Mouse (Mus musculus) CH12.LX (cell line): ENCODE data around the gene Nav1. TPM values are rescaled to one million over a fixed set of nuclear protein-coding genes. Genes with fewer than 3 reads are reported as not detected.

Experiments used
- DNase-seq: peaks from one replicate; pipeline ENCODE4 v3.0.0-alpha.2; 2013; ENCODE audit errors: extremely low read depth
- H3K27ac ChIP-seq: 2 replicates; pipeline ENCODE4 v1.5.1; 2012; ENCODE audit warnings: low read depth, mild to moderate bottlenecking, control low read depth, moderate library complexity; ENCODE audit not compliant: insufficient read depth
- H3K27me3 ChIP-seq: replicated peaks from 2 replicates; pipeline ENCODE3; 2012; ENCODE audit warnings: inconsistent platforms
- H3K36me3 ChIP-seq, 2 experiments: replicated peaks in 1 of 2; 2 replicates each; pipeline versions ENCODE3 to v1.6.1; 2012; ENCODE audit warnings: inconsistent platforms in 1 of 2, low read length in 1 of 2, mild to moderate bottlenecking in 1 of 2, mixed read lengths in 1 of 2, moderate library complexity in 1 of 2; ENCODE audit not compliant: control insufficient read depth in 1 of 2, insufficient read depth in 1 of 2
- H3K4me1 ChIP-seq, 2 experiments: 2 replicates each; pipeline ENCODE4 v1.6.1; 2012; ENCODE audit warnings: inconsistent platforms in 1 of 2, moderate library complexity in 1 of 2; ENCODE audit not compliant: insufficient read depth in 2 of 2, control insufficient read depth in 1 of 2
- H3K4me2 ChIP-seq: 2 replicates; pipeline ENCODE4 v1.6.1; 2012; ENCODE audit warnings: low read depth, mild to moderate bottlenecking, control low read depth; ENCODE audit not compliant: poor library complexity, insufficient read depth, severe bottlenecking
- H3K4me3 ChIP-seq, 3 experiments: fragments of 150-350 bp in 1 of 3; sonication (generic) in 1 of 3; replicated peaks in 1 of 3; 2 replicates each; pipeline versions ENCODE3 to v1.5.1; 2011 to 2012; ENCODE audit warnings: low read depth in 2 of 3, low read length in 2 of 3, mild to moderate bottlenecking in 2 of 3, moderate library complexity in 2 of 3, control low read depth in 1 of 3, improper control_type of control experiment in 1 of 3, inconsistent platforms in 1 of 3, mixed read lengths in 1 of 3; ENCODE audit not compliant: poor library complexity in 1 of 3
- H3K79me2 ChIP-seq: replicated peaks from 2 replicates; pipeline ENCODE4 v1.6.1; 2012; ENCODE audit warnings: mild to moderate bottlenecking, moderate library complexity; ENCODE audit not compliant: control insufficient read depth, poor library complexity, insufficient read depth, severe bottlenecking; ENCODE audit errors: extremely low read depth
- H3K9ac ChIP-seq: 2 replicates; pipeline ENCODE4 v1.6.1; 2012; ENCODE audit warnings: low read depth, mild to moderate bottlenecking, control low read depth, moderate library complexity; ENCODE audit not compliant: insufficient read depth
- H3K9me3 ChIP-seq: replicated peaks from 2 replicates; pipeline ENCODE3; 2012; ENCODE audit warnings: low read length, inconsistent platforms, mixed read lengths
- CHD1 ChIP-seq: IDR thresholded peaks from 2 replicates; pipeline ENCODE4 v1.6.1; 2012; ENCODE audit warnings: low read depth, low read length, improper control_type of control experiment, inconsistent platforms
- CHD2 ChIP-seq: IDR thresholded peaks from 2 replicates; pipeline ENCODE4 v1.6.1; 2011; ENCODE audit warnings: low read length, improper control_type of control experiment
- CTCF ChIP-seq, 2 experiments: IDR thresholded peaks in 1 of 2; conservative IDR thresholded peaks in 1 of 2; 2 replicates each; pipeline ENCODE4 v1.5.1; 2011 to 2012; ENCODE audit warnings: low read depth in 2 of 2, low read length in 2 of 2, improper control_type of control experiment in 1 of 2, inconsistent platforms in 1 of 2, mild to moderate bottlenecking in 1 of 2, moderate library complexity in 1 of 2
- E2F4 ChIP-seq: IDR thresholded peaks from 2 replicates; pipeline ENCODE4 v1.6.1; 2011; ENCODE audit warnings: low read depth, low read length, improper control_type of control experiment; ENCODE audit not compliant: insufficient replicate concordance
- ETS1 ChIP-seq: conservative IDR thresholded peaks from 2 replicates; pipeline ENCODE4 v1.6.1; 2012; ENCODE audit warnings: low read depth, mild to moderate bottlenecking, inconsistent platforms, low read length, improper control_type of control experiment, moderate library complexity
- HCFC1 ChIP-seq: IDR thresholded peaks from 2 replicates; pipeline ENCODE4 v1.6.1; 2012; ENCODE audit warnings: low read depth, mild to moderate bottlenecking, inconsistent platforms, low read length, improper control_type of control experiment
- IRF4 ChIP-seq: IDR thresholded peaks from 2 replicates; pipeline ENCODE4 v1.6.1; 2014; ENCODE audit warnings: low read depth, mild to moderate bottlenecking, inconsistent platforms, low read length, improper control_type of control experiment
- JUND ChIP-seq: conservative IDR thresholded peaks from 2 replicates; pipeline ENCODE4 v1.6.1; 2011; ENCODE audit warnings: low read depth, low read length, improper control_type of control experiment
- KAT2A ChIP-seq: IDR thresholded peaks from 2 replicates; pipeline ENCODE4 v1.6.1; 2012; ENCODE audit warnings: low read length, improper control_type of control experiment, inconsistent platforms; ENCODE audit not compliant: insufficient replicate concordance
- PAX5 ChIP-seq: IDR thresholded peaks from 2 replicates; pipeline ENCODE4 v1.6.1; 2012; ENCODE audit warnings: low read length, inconsistent platforms, mixed read lengths
- POLR2A ChIP-seq: IDR thresholded peaks from 2 replicates; pipeline ENCODE4 v1.6.1; 2011; ENCODE audit warnings: low read depth, mild to moderate bottlenecking, improper control_type of control experiment, low read length
- POLR2AphosphoS2 ChIP-seq: IDR thresholded peaks from 2 replicates; pipeline ENCODE4 v1.6.1; 2011; ENCODE audit warnings: low read depth, low read length, improper control_type of control experiment
- RAD21 ChIP-seq: IDR thresholded peaks from 2 replicates; pipeline ENCODE4 v1.6.1; 2011; ENCODE audit warnings: low read depth, mild to moderate bottlenecking, low read length, improper control_type of control experiment, moderate library complexity
- SMC3 ChIP-seq: IDR thresholded peaks from 2 replicates; pipeline ENCODE4 v1.6.1; 2011; ENCODE audit warnings: low read depth, low read length, improper control_type of control experiment
- TCF12 ChIP-seq: IDR thresholded peaks from 2 replicates; pipeline ENCODE4 v1.6.1; 2014; ENCODE audit warnings: low read depth, mild to moderate bottlenecking, inconsistent platforms, low read length, improper control_type of control experiment
- USF1 ChIP-seq: IDR thresholded peaks from 2 replicates; pipeline ENCODE4 v1.6.1; 2014; ENCODE audit warnings: low read depth, mild to moderate bottlenecking, inconsistent platforms, low read length, improper control_type of control experiment
- ZC3H11A ChIP-seq: IDR thresholded peaks from 2 replicates; pipeline ENCODE4 v1.6.1; 2012; ENCODE audit warnings: low read depth, mild to moderate bottlenecking, inconsistent platforms, low read length, improper control_type of control experiment
- dilution Hi-C: fragments of 300-500 bp; cut with MboI; formaldehyde crosslinking; loops from 2 replicates; pipeline ENCODE4 v1.14.3; 2020; ENCODE audit warnings: low sequenced_read_pairs; ENCODE audit not compliant: extremely low pct_unique_long_range_greater_than_20kb, extremely low pct_ligation_motif_present
- in situ Hi-C: fragments of 300-500 bp; cut with MboI; formaldehyde crosslinking; loops from 3 replicates; pipeline ENCODE4 v1.14.3; 2019; ENCODE audit warnings: low sequenced_read_pairs, low pct_ligation_motif_present, low pct_unique_long_range_greater_than_20kb, mixed read lengths
- polyA plus RNA-seq: library from polyadenylated mRNA; unstranded; fragments of >175 nt; gene quantifications from 2 replicates; pipeline ENCODE4 v1.2.1, GENCODE M21; 2012; ENCODE audit warnings: low read depth; ENCODE audit not compliant: insufficient read length
- total RNA-seq, 2 experiments: library from RNA; depleted of rRNA; stranded (reverse); fragments of 300-350 nt in 1 of 2; fragments of >200 nt in 1 of 2; gene quantifications; 2 replicates each; pipeline ENCODE4 v1.2.3; 2012 to 2014

Gene Nav1
- total and polyA plus RNA-seq, 3 experiments, result 0.21 to 0.56 TPM; not detected in 1

DNA sequence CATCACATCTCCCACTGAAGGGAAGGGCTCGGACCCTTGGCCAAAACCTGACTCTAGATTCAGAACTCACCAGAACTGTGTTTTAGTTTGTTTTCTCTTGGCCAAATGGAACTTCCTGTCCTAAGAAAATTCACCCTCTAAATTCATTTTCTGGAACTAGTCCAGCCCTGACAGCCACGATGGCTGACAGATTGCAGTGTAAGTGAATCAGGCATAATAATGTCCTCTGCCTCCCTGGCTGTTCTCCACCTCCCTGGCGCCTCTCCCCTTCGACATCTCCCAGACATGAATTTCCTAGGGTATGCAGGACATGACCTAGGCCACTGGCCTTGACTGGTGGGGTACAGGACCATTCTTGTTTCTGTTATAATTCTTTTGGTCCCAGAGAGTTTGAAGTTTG lies 144.8 kb downstream of the Nav1 start:
- no peaks in the 10 kb centered on the region for H3K36me3 ChIP-seq

DNA sequence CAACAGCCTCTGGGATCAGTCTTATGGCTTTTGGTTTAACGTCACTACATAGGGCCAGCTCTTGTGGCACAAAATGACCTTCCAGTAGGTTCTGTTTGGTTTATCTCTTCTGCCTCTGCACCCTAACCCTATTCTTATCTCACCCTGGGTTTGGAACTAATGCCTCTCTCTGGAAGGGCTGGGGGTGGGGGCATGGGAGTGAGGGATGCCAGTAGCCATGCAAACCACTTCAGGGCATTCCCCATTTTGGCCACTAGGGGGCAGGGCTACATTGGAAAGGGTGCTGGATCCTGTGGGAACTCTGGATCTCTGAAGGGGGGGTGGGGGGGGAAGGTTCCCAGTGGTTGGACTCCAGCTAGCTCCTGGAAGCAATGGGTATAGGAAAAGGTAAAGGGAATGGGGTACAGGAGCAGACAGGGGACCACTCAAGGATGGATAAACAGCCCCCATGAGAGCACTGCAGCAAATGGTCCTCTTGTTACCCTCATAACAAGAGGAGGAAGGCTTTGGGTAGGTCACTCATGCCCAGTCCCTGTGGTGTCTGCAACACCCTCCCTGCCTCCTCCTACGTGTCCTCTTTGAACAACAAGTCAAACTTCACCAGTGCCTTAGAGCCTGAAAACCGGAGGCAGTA lies 145.9 kb downstream of the Nav1 start:
- dilution Hi-C loops (no loop called here), in situ Hi-C loops (no loop called here)
- no peaks in the 10 kb centered on the region for H3K79me2 ChIP-seq
- H3K27ac ChIP-seq, result no peak overlapping the region
- H3K4me2 ChIP-seq, result no peak overlapping the region
- H3K9me3 ChIP-seq, result no peaks in the 10 kb centered on the region
- H3K36me3 ChIP-seq, result no peaks in the 10 kb centered on the region
- H3K4me3 ChIP-seq, result no peak overlapping the region
- peaks cover 3% of the 10 kb centered on the region for H3K27me3 ChIP-seq
- TF ChIP-seq JUND (no peak), CTCF (conservative IDR thresholded peaks at IDR 0.05 in 1 of 2, IDR thresholded peaks at IDR 0.05 in 1 of 2; ENCODE audit: low read depth in 2 of 2, low read length in 2 of 2) (peak; percentile 38 to 72), RAD21 (peak; percentile 61), CHD2 (no peak), SMC3 (peak; percentile 66)
- H3K9ac ChIP-seq, result no peak overlapping the region
- DNase-seq, result peak; percentile 44
- no peaks in the 10 kb centered on the region for H3K4me1 ChIP-seq

More for the DNA sequence above, 144.8 kb downstream of the Nav1 start:
- Histone ChIP-seq H3K4me2 (no peak overlapping the region), H3K27ac (no peak overlapping the region), H3K79me2 (no peaks in the 10 kb centered on the region), H3K4me1 (no peaks in the 10 kb centered on the region), H3K9ac (no peak overlapping the region), H3K9me3 (no peaks in the 10 kb centered on the region), H3K4me3 (no peak overlapping the region), H3K27me3 (peaks cover 3% of the 10 kb centered on the region)
- dilution Hi-C loops (no loop called here), in situ Hi-C loops (no loop called here)
- TF ChIP-seq CTCF (conservative IDR thresholded peaks at IDR 0.05 in 1 of 2, IDR thresholded peaks at IDR 0.05 in 1 of 2; ENCODE audit: low read depth in 2 of 2, low read length in 2 of 2), result no peak
- no peak for TF ChIP-seq POLR2AphosphoS2
- TF ChIP-seq ETS1, result no peak
- TF ChIP-seq HCFC1, result no peak
- no peak for TF ChIP-seq E2F4
- TF ChIP-seq USF1, result no peak
- TF ChIP-seq TCF12, result no peak
- TF ChIP-seq POLR2A, result no peak
- no peak for DNase-seq

GRCm38 (mm10) chr1:135460521-135460920 lies 146.6 kb downstream of the Nav1 start:
- Histone ChIP-seq H3K79me2 (no peaks in the 10 kb centered on the region), H3K4me3 (no peak overlapping the region), H3K4me2 (no peak overlapping the region), H3K27ac (no peak overlapping the region), H3K36me3 (no peaks in the 10 kb centered on the region), H3K9ac (no peak overlapping the region), H3K4me1 (no peaks in the 10 kb centered on the region), H3K9me3 (no peaks in the 10 kb centered on the region), H3K27me3 (peaks cover 3% of the 10 kb centered on the region)
- in situ Hi-C loops (no loop called here), dilution Hi-C loops (no loop called here)
- no peak for DNase-seq
- TF ChIP-seq IRF4, result no peak
- TF ChIP-seq KAT2A, result no peak
- no peak for TF ChIP-seq SMC3
- no peak for TF ChIP-seq CHD1
- no peak for TF ChIP-seq ZC3H11A
- TF ChIP-seq POLR2AphosphoS2, result no peak
- TF ChIP-seq E2F4, result no peak
- no peak for TF ChIP-seq PAX5
